Mouse (Mus musculus) C2C12 (cell line): ENCODE results near the gene 3110001I22Rik.

Source experiments
- CTCF ChIP-seq: IDR thresholded peaks from one replicate; pipeline ENCODE4 v1.5.1; 2011; ENCODE audit not compliant: control insufficient read depth, insufficient read depth, insufficient read length
- MYOG ChIP-seq: IDR thresholded peaks from one replicate; pipeline ENCODE4 v1.6.1; 2011; ENCODE audit not compliant: control insufficient read depth, insufficient read length; ENCODE audit errors: extremely low read depth

- TF ChIP-seq CTCF (no peak), MYOG (no peak)
These were observed at the start of gene 3110001I22Rik, which contains the start of gene Bfar for GRCm38 (mm10) chr16:13671685-13672385.
